Mouse (Mus musculus): ENCODE data around the gene Dixdc1. TPM values are rescaled to one million over a fixed set of nuclear protein-coding genes. Genes with fewer than 3 reads are reported as not detected.
A peak's percentile ranks its signal among the peaks of the same experiment; 100 is the strongest.

The Dixdc1 gene
- polyA plus RNA-seq, 1 experiment from 2014 or later, result 14.0 TPM

GRCm38 (mm10) chr9:50734989-50735388, 4.3 kb downstream of the Dixdc1 start:
- no peaks in the 10 kb centered on the region for H3K9me3 ChIP-seq (ENCODE audit: control insufficient read depth, low read length)
- peaks cover 4% of the 10 kb centered on the region; the same call in 1 of the 2 replicates for H3K4me1 ChIP-seq (ENCODE audit: control insufficient read depth, insufficient read depth, low read length)
- no peak overlapping the region for H3K27ac ChIP-seq (replicated peaks; ENCODE audit: low read depth, low read length)
- H3K36me3 ChIP-seq (ENCODE audit: control insufficient read depth, insufficient read depth, low read length), result no peaks in the 10 kb centered on the region
- 3% methylated on average over 9 of the region's 9 CpGs for WGBS
- H3K27me3 ChIP-seq (replicated peaks; ENCODE audit: control insufficient read depth, insufficient read depth, low read length), result no peaks in the 10 kb centered on the region
- no peak overlapping the region for H3K4me3 ChIP-seq (ENCODE audit: low read depth, low read length)
- no peak overlapping the region for H3K9ac ChIP-seq (ENCODE audit: low read depth, low read length)
- no peak for ATAC-seq (ENCODE audit: low read depth)
- DNase-seq (ENCODE audit: low spot score), result peak; percentile 73
- H3K4me2 ChIP-seq (ENCODE audit: low read depth, low read length), result peak overlapping the region; percentile 21; the same call in 1 of the 2 replicates

- no peak for ATAC-seq (ENCODE audit: low read depth)
- no peak overlapping the region for H3K27ac ChIP-seq (replicated peaks; ENCODE audit: low read depth, low read length)
- no peaks in the 10 kb centered on the region for H3K36me3 ChIP-seq (ENCODE audit: control insufficient read depth, insufficient read depth, low read length)
- no peaks in the 10 kb centered on the region for H3K27me3 ChIP-seq (replicated peaks; ENCODE audit: control insufficient read depth, insufficient read depth, low read length)
- H3K9ac ChIP-seq (ENCODE audit: low read depth, low read length), result no peak overlapping the region
- no peak overlapping the region for H3K4me2 ChIP-seq (ENCODE audit: low read depth, low read length)
- no peak overlapping the region for H3K4me3 ChIP-seq (ENCODE audit: low read depth, low read length)
- no peaks in the 10 kb centered on the region for H3K9me3 ChIP-seq (ENCODE audit: control insufficient read depth, low read length)
- WGBS, result 35% methylated on average over 4 of the region's 4 CpGs
- H3K4me1 ChIP-seq (ENCODE audit: control insufficient read depth, insufficient read depth, low read length), result no peaks in the 10 kb centered on the region
- DNase-seq (ENCODE audit: low spot score), result no peak
Observed at GRCm38 (mm10) chr9:50732560-50732959, 6.8 kb downstream of the Dixdc1 start.

- DNase-seq (ENCODE audit: low spot score), result no peak
- no peak overlapping the region for H3K4me2 ChIP-seq (ENCODE audit: low read depth, low read length)
- no peak overlapping the region for H3K4me3 ChIP-seq (ENCODE audit: low read depth, low read length)
- H3K9ac ChIP-seq (ENCODE audit: low read depth, low read length), result no peak overlapping the region
- no peak overlapping the region; the same call in 1 of the 2 replicates for H3K27ac ChIP-seq (replicated peaks; ENCODE audit: low read depth, low read length)
- WGBS, result 37% methylated on average over 4 of the region's 4 CpGs
- no peaks in the 10 kb centered on the region for H3K9me3 ChIP-seq (ENCODE audit: control insufficient read depth, low read length)
- no peak for ATAC-seq (ENCODE audit: low read depth)
- no peaks in the 10 kb centered on the region for H3K27me3 ChIP-seq (replicated peaks; ENCODE audit: control insufficient read depth, insufficient read depth, low read length)
- no peaks in the 10 kb centered on the region for H3K36me3 ChIP-seq (ENCODE audit: control insufficient read depth, insufficient read depth, low read length)
- H3K4me1 ChIP-seq (ENCODE audit: control insufficient read depth, insufficient read depth, low read length), result peaks cover 16% of the 10 kb centered on the region
Observed at GRCm38 (mm10) chr9:50729600-50729999, 9.7 kb downstream of the Dixdc1 start.

GRCm38 (mm10) chr9:50727925-50728651, 11.2 kb downstream of the Dixdc1 start:
- under 1% methylated on average over 40 of the region's 45 CpGs for WGBS
- DNase-seq (ENCODE audit: low spot score) (peak; percentile 95), ATAC-seq (ENCODE audit: low read depth) (peak; percentile 97)
- Histone ChIP-seq H3K27ac (replicated peaks; ENCODE audit: low read depth, low read length) (peak overlapping the region; percentile 65), H3K9me3 (ENCODE audit: control insufficient read depth, low read length) (no peaks in the 10 kb centered on the region), H3K36me3 (ENCODE audit: control insufficient read depth, insufficient read depth, low read length) (no peaks in the 10 kb centered on the region), H3K4me3 (ENCODE audit: low read depth, low read length) (peak overlapping the region; percentile 64), H3K4me1 (ENCODE audit: control insufficient read depth, insufficient read depth, low read length) (peaks cover 19% of the 10 kb centered on the region), H3K9ac (ENCODE audit: low read depth, low read length) (peak overlapping the region; percentile 80), H3K27me3 (replicated peaks; ENCODE audit: control insufficient read depth, insufficient read depth, low read length) (no peaks in the 10 kb centered on the region), H3K4me2 (ENCODE audit: low read depth, low read length) (peak overlapping the region; percentile 89)

DNA sequence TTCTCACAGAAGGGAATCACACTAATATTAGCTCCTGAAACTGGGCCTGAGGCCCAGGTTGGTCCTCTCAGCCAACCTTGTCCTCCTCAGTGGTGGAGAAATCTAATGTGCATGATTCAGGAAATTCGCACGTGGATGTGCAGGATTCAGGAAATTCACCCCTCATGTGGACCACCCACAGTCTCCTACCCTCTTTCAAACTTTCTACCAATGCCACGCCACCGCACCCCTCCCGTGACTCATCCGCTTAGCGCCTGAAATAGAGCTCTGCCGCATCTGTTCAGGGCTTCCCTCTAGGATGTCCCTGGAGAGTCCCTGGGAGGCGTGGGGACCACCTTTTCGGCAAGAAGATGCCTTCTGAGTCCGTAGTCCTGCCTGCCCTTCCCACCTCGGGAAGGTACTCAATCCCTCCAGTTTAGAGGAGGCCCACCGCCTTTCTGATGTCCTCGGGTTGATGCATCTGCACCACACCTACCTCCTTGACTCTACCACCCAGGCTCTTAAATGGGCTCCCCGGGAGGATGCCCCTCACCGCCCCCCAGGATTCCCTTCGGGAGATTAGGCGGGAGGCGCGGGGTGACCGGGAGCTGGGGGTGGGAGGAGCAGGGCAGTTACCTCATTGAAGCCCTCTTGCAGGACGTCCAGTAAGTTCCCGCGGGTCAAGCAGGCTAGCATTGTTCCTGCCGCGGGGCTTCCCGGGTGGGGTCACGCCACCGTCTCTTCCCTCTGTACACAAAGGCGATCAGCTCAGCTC, 12.0 kb downstream of the Dixdc1 start:
- WGBS, result 2% methylated on average over 29 of the region's 30 CpGs
- peaks cover 21% of the 10 kb centered on the region for H3K4me1 ChIP-seq (ENCODE audit: control insufficient read depth, insufficient read depth, low read length)
- H3K4me2 ChIP-seq (ENCODE audit: low read depth, low read length), result peak overlapping the region; percentile 89
- DNase-seq (ENCODE audit: low spot score) (peak; percentile 73), ATAC-seq (ENCODE audit: low read depth) (0 out of 2 replicates have a peak, but pooled peaks have one; percentile 26)
- H3K9me3 ChIP-seq (ENCODE audit: control insufficient read depth, low read length), result no peaks in the 10 kb centered on the region
- no peaks in the 10 kb centered on the region for H3K36me3 ChIP-seq (ENCODE audit: control insufficient read depth, insufficient read depth, low read length)
- no peaks in the 10 kb centered on the region for H3K27me3 ChIP-seq (replicated peaks; ENCODE audit: control insufficient read depth, insufficient read depth, low read length)
- H3K9ac ChIP-seq (ENCODE audit: low read depth, low read length), result peak overlapping the region; percentile 80
- H3K4me3 ChIP-seq (ENCODE audit: low read depth, low read length), result peak overlapping the region; percentile 64
- H3K27ac ChIP-seq (replicated peaks; ENCODE audit: low read depth, low read length), result peak overlapping the region; percentile 65

DNA sequence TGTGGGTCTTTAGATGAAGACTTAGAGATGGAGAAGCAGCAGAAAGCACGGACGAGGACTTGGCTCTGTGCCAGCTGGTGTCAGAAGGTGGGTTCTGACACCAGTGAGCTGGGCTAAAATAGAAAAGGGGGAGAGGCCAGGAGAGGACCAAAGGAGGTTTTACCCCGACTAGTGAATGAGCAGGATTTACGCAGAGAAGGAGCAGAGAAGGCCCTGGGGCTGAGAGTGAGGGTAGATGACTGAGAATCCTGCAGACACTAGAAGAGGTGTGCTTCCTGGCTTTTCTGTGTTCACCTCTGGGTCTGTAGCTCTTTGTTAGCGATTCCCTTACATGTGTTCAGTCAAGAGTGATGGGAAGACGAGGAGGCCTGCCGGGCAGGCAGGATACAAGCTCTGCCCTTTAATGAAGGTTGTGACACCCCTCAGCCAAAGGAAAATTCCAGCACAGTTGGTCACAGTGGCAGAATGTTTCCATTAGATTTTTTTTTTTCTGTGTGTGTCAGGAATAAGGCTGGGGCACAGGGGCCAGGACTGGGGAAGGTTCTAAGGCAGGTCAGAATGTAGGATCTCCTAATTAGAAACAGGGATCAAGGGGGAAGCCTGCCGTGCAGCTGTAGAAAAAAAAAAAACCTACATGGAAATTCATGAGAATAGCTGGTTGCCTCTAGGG, 13.3 kb downstream of the Dixdc1 start:
- peaks cover 24% of the 10 kb centered on the region for H3K4me1 ChIP-seq (ENCODE audit: control insufficient read depth, insufficient read depth, low read length)
- no peaks in the 10 kb centered on the region for H3K36me3 ChIP-seq (ENCODE audit: control insufficient read depth, insufficient read depth, low read length)
- H3K27me3 ChIP-seq (replicated peaks; ENCODE audit: control insufficient read depth, insufficient read depth, low read length), result no peaks in the 10 kb centered on the region
- peak overlapping the region; percentile 68 for H3K27ac ChIP-seq (replicated peaks; ENCODE audit: low read depth, low read length)
- 18% methylated on average over 8 of the region's 8 CpGs for WGBS
- H3K4me3 ChIP-seq (ENCODE audit: low read depth, low read length), result peak overlapping the region; percentile 64
- no peaks in the 10 kb centered on the region for H3K9me3 ChIP-seq (ENCODE audit: control insufficient read depth, low read length)
- DNase-seq (ENCODE audit: low spot score), result no peak
- H3K4me2 ChIP-seq (ENCODE audit: low read depth, low read length), result peak overlapping the region; percentile 89
- H3K9ac ChIP-seq (ENCODE audit: low read depth, low read length), result no peak overlapping the region
- no peak for ATAC-seq (ENCODE audit: low read depth)

DNA sequence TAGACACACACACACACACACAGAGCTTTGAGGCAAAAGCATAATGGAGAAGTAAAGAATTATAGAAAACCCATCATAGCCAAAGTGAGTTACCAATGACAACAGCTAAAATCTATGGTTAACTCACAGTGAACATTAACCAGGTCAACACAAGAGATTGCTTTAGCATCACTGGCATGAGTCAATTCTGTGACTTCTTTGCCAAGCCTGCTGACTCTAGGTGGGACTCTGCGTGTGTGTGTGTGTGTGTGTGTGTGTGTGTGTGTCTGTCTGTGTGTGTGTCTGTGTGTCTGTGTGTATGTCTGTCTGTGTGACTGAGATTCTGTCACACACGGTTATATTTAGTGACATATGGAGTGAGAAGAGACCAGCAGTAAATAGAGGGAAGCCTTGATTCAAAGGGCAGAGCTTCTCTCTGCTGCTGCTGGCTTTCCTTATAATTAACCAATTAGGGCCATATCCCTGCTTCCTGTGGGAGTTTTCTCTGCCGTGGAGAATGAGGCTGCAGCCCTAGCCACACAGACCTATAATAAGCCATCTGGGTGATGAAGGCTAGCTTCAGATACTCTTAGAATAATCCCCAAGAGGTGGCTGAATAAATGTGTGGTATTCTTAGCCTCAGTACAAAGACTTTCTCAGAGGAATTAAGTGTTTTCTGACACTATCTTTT, 14.5 kb downstream of the Dixdc1 start:
- Histone ChIP-seq H3K9me3 (ENCODE audit: control insufficient read depth, low read length) (no peaks in the 10 kb centered on the region), H3K9ac (ENCODE audit: low read depth, low read length) (no peak overlapping the region; the same call in 1 of the 2 replicates), H3K4me2 (ENCODE audit: low read depth, low read length) (peak overlapping the region; percentile 16; the same call in 1 of the 2 replicates), H3K27ac (replicated peaks; ENCODE audit: low read depth, low read length) (no peak overlapping the region), H3K27me3 (replicated peaks; ENCODE audit: control insufficient read depth, insufficient read depth, low read length) (no peaks in the 10 kb centered on the region), H3K36me3 (ENCODE audit: control insufficient read depth, insufficient read depth, low read length) (no peaks in the 10 kb centered on the region), H3K4me3 (ENCODE audit: low read depth, low read length) (no peak overlapping the region), H3K4me1 (ENCODE audit: control insufficient read depth, insufficient read depth, low read length) (peaks cover 27% of the 10 kb centered on the region)
- ATAC-seq (ENCODE audit: low read depth), result no peak
- DNase-seq (ENCODE audit: low spot score), result peak; percentile 53
- 41% methylated on average over 3 of the region's 3 CpGs for WGBS

GRCm38 (mm10) chr9:50724147-50724546, 15.2 kb downstream of the Dixdc1 start:
- Histone ChIP-seq H3K4me3 (ENCODE audit: low read depth, low read length) (no peak overlapping the region), H3K9ac (ENCODE audit: low read depth, low read length) (no peak overlapping the region; the same call in 1 of the 2 replicates), H3K4me2 (ENCODE audit: low read depth, low read length) (0 out of 2 replicates have a peak overlapping the region, but pooled peaks have one; percentile 4), H3K27ac (replicated peaks; ENCODE audit: low read depth, low read length) (no peak overlapping the region; the same call in none of the 2 replicates), H3K9me3 (ENCODE audit: control insufficient read depth, low read length) (no peaks in the 10 kb centered on the region), H3K4me1 (ENCODE audit: control insufficient read depth, insufficient read depth, low read length) (peaks cover 27% of the 10 kb centered on the region), H3K27me3 (replicated peaks; ENCODE audit: control insufficient read depth, insufficient read depth, low read length) (no peaks in the 10 kb centered on the region), H3K36me3 (ENCODE audit: control insufficient read depth, insufficient read depth, low read length) (no peaks in the 10 kb centered on the region)
- 72% methylated on average over 2 of the region's 2 CpGs for WGBS
- DNase-seq (ENCODE audit: low spot score) (no peak), ATAC-seq (ENCODE audit: low read depth) (no peak)

All from embryonic facial prominence, embryonic 14.5 days (tissue).